12 mouse cellular contexts compared by ENCODE assay signal in the genomic region with DNA sequence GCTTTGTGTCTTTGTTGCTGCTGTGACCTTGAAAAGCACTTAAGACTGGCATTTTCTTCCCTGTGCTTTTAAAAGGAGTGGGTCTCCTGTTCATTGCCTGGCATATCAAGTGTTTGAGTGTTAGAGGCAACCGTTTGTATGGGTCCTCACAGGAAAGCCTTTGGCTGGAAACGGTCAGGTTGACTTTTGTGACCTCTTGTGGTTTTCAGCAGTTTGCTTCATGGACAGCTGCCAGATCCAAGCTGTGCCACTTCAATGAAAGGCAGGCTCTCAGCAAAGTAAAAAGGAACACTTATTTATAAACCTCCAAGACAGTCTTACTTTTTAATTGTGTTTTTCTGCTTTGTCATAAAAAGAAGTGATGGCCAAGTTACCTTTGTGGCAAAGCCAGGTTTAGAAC. TPM values are rescaled to one million over a fixed set of nuclear protein-coding genes. Genes with fewer than 3 reads are reported as not detected.
DNase-seq lines count a peak whose midpoint lies in the region; ATAC-seq and TF ChIP-seq lines count a peak whose summit lies in the region.
"Had no signal": no experiment of that assay in that cellular context is flagged by ENCODE, and none has a peak within 500 bp of the region (broad histone marks: within the 10 kb centered on the region; RNA-seq: fewer than 3 reads in every experiment).

No protein-coding gene starts in this region.

- H3K27me3 ChIP-seq in hindbrain, embryonic 14.5 days (ENCODE audit: control insufficient read depth, insufficient read depth, low read length): no peaks in the 10 kb centered on the region
- H3K27me3 ChIP-seq in hindbrain, embryonic 10.5 days (ENCODE audit: insufficient read depth, poor library complexity, severe bottlenecking): peaks cover 5% of the 10 kb centered on the region
- no peaks in the 10 kb centered on the region for H3K27me3 ChIP-seq in stomach, postnatal 0 days (ENCODE audit: control insufficient read depth, insufficient read depth, low read length)
- H3K27me3 ChIP-seq in intestine, postnatal 0 days (replicated peaks; ENCODE audit: control insufficient read depth, insufficient read depth, low read length): no peaks in the 10 kb centered on the region
- H3K27me3 ChIP-seq: forebrain, embryonic 15.5 days; hindbrain, embryonic 13.5 days had no signal

- H3K9me3 ChIP-seq in hindbrain, embryonic 14.5 days (ENCODE audit: control insufficient read depth, low read length): no peaks in the 10 kb centered on the region
- H3K9me3 ChIP-seq in hindbrain, embryonic 10.5 days: no peaks in the 10 kb centered on the region
- H3K9me3 ChIP-seq in stomach, postnatal 0 days (ENCODE audit: control insufficient read depth, low read length): no peaks in the 10 kb centered on the region
- no peaks in the 10 kb centered on the region for H3K9me3 ChIP-seq in intestine, postnatal 0 days (ENCODE audit: control insufficient read depth)
- H3K9me3 ChIP-seq: forebrain, embryonic 15.5 days; hindbrain, embryonic 13.5 days had no signal

- no peak for TF ChIP-seq EP300 in stomach, postnatal 0 days (optimal IDR thresholded peaks at IDR 0.05)

- H3K27ac ChIP-seq in hindbrain, embryonic 14.5 days: no peak overlapping the region
- H3K27ac ChIP-seq in hindbrain, embryonic 10.5 days: no peak overlapping the region
- H3K27ac ChIP-seq in stomach, postnatal 0 days (replicated peaks): no peak overlapping the region
- H3K27ac ChIP-seq in intestine, postnatal 0 days (ENCODE audit: low read depth, low read length): no peak overlapping the region
- H3K27ac ChIP-seq: forebrain, embryonic 15.5 days; hindbrain, embryonic 13.5 days had no signal

- no peaks in the 10 kb centered on the region for H3K36me3 ChIP-seq in hindbrain, embryonic 14.5 days (replicated peaks; ENCODE audit: control insufficient read depth, insufficient read depth)
- peaks cover 12% of the 10 kb centered on the region for H3K36me3 ChIP-seq in hindbrain, embryonic 10.5 days
- H3K36me3 ChIP-seq in stomach, postnatal 0 days (ENCODE audit: control insufficient read depth, insufficient read depth, low read length): no peaks in the 10 kb centered on the region
- H3K36me3 ChIP-seq in intestine, postnatal 0 days (ENCODE audit: control insufficient read depth, insufficient read depth): peaks cover 30% of the 10 kb centered on the region
- H3K36me3 ChIP-seq: forebrain, embryonic 15.5 days; hindbrain, embryonic 13.5 days had no signal

- no peaks in the 10 kb centered on the region for H3K4me1 ChIP-seq in hindbrain, embryonic 14.5 days (replicated peaks; ENCODE audit: control insufficient read depth, insufficient read depth, low read length)
- no peaks in the 10 kb centered on the region for H3K4me1 ChIP-seq in hindbrain, embryonic 10.5 days (replicated peaks)
- H3K4me1 ChIP-seq in stomach, postnatal 0 days (replicated peaks; ENCODE audit: control insufficient read depth, insufficient read depth): no peaks in the 10 kb centered on the region
- H3K4me1 ChIP-seq in intestine, postnatal 0 days (replicated peaks; ENCODE audit: control insufficient read depth, insufficient read depth, low read length): no peaks in the 10 kb centered on the region

- no peak for TF ChIP-seq CTCF in stomach, postnatal 0 days (IDR thresholded peaks at IDR 0.05; ENCODE audit: low read depth)
- no peak for TF ChIP-seq CTCF in intestine, postnatal 0 days (IDR thresholded peaks at IDR 0.05; ENCODE audit: low read depth)

- H3K9ac ChIP-seq in hindbrain, embryonic 14.5 days: no peak overlapping the region
- no peak overlapping the region for H3K9ac ChIP-seq in stomach, postnatal 0 days (ENCODE audit: low read length)
- no peak overlapping the region for H3K9ac ChIP-seq in intestine, postnatal 0 days (ENCODE audit: low read depth, low read length)
- H3K9ac ChIP-seq: forebrain, embryonic 15.5 days; hindbrain, embryonic 13.5 days; liver, postnatal 0 days had no signal

- peak; percentile 39 to 49 for DNase-seq in adrenal gland, adult (ENCODE audit: inconsistent age in 2 of 2, low spot score in 1 of 2)
- DNase-seq in adrenal gland, postnatal 4 days (ENCODE audit: low spot score in 2 of 2): no peak
- DNase-seq in hindbrain, embryonic 14.5 days (ENCODE audit: low spot score): peak; percentile 59
- DNase-seq in hindbrain, embryonic 10.5 days (ENCODE audit: low spot score): no peak
- peak; percentile 19 for DNase-seq in ovary, postnatal 36 days (ENCODE audit: low spot score)
- DNase-seq in ovary, postnatal 10 days (ENCODE audit: low spot score): no peak
- peak; percentile 43 for DNase-seq in stomach, postnatal 0 days (ENCODE audit: low spot score)
- DNase-seq: liver, postnatal 0 days; right cerebral cortex, postnatal 25 days had no signal

- H3K4me3 ChIP-seq in hindbrain, embryonic 14.5 days (replicated peaks; ENCODE audit: low read length): no peak overlapping the region
- no peak overlapping the region for H3K4me3 ChIP-seq in hindbrain, embryonic 10.5 days
- H3K4me3 ChIP-seq in stomach, postnatal 0 days (ENCODE audit: low read depth, low read length): no peak overlapping the region
- no peak overlapping the region for H3K4me3 ChIP-seq in intestine, postnatal 0 days (ENCODE audit: low read depth, low read length)
- H3K4me3 ChIP-seq: forebrain, embryonic 15.5 days; hindbrain, embryonic 13.5 days had no signal

- no peak for ATAC-seq in hindbrain, embryonic 14.5 days (ENCODE audit: low FRiP score)
- no peak for ATAC-seq in stomach, postnatal 0 days (ENCODE audit: low FRiP score, low TSS enrichment)
- no peak for ATAC-seq in intestine, postnatal 0 days
- ATAC-seq: forebrain, embryonic 15.5 days; liver, postnatal 0 days had no signal

- no peak overlapping the region for H3K4me2 ChIP-seq in hindbrain, embryonic 14.5 days (replicated peaks)
- no peak overlapping the region for H3K4me2 ChIP-seq in stomach, postnatal 0 days (replicated peaks; ENCODE audit: low read depth)
- no peak overlapping the region for H3K4me2 ChIP-seq in intestine, postnatal 0 days (replicated peaks; ENCODE audit: low read depth)
- H3K4me2 ChIP-seq: forebrain, embryonic 15.5 days; hindbrain, embryonic 13.5 days had no signal

- 31% methylated on average over 2 of the region's 2 CpGs for WGBS in hindbrain, embryonic 14.5 days
- 38% methylated on average over 2 of the region's 2 CpGs for WGBS in hindbrain, embryonic 10.5 days
- WGBS in stomach, postnatal 0 days: 12% methylated on average over 2 of the region's 2 CpGs
- 42% methylated on average over 2 of the region's 2 CpGs for WGBS in intestine, postnatal 0 days

RNA-seq across cellular contexts. Expression of a gene that starts 47.8 kb away (rescaled TPM):
- 10 to 100 TPM; 25.4 to 28.7 TPM for total RNA-seq in adrenal gland, postnatal 4 days (2021)
- polyA plus RNA-seq in hindbrain, embryonic 14.5 days (2014; fragmentation: Nextera tagmentation; extraction: Ambion mirVana): 18.6 and 18.9 TPM in 2 replicates
- polyA plus RNA-seq in hindbrain, embryonic 10.5 days (2016; fragmentation: Nextera tagmentation; extraction: Ambion mirVana): 24.4 and 25.0 TPM in 2 replicates
- polyA plus RNA-seq in stomach, postnatal 0 days (2015; fragmentation: Nextera tagmentation; extraction: Ambion mirVana): 14.0 and 15.0 TPM in 2 replicates
- polyA plus RNA-seq in intestine, postnatal 0 days (2015; fragmentation: Nextera tagmentation; extraction: Ambion mirVana): 12.4 TPM in 2 replicates

Comparison
In these comparisons a context has a peak if more than half of its experiments do, and no peak if none do; other contexts are left out.
1. DNase-seq: peak in adrenal gland, adult (2 of 2), hindbrain, embryonic 14.5 days (single experiment), ovary, postnatal 36 days (single experiment) and stomach, postnatal 0 days (single experiment); none in adrenal gland, postnatal 4 days (0 of 2), hindbrain, embryonic 10.5 days (single experiment) and ovary, postnatal 10 days (single experiment).